Mouse (Mus musculus) T-cell, adult 66 days (primary cell): ENCODE data around the gene Nkx2-2. TPM values are rescaled to one million over a fixed set of nuclear protein-coding genes. Genes with fewer than 3 reads are reported as not detected.

Experiments used
- total RNA-seq, 2 experiments: library from RNA; stranded (reverse); gene quantifications; 3 replicates in 1 of 2; 4 replicates in 1 of 2; pipeline ENCODE4 v1.2.4; 2023

Gene Nkx2-2
- total RNA-seq: not detected

DNA sequence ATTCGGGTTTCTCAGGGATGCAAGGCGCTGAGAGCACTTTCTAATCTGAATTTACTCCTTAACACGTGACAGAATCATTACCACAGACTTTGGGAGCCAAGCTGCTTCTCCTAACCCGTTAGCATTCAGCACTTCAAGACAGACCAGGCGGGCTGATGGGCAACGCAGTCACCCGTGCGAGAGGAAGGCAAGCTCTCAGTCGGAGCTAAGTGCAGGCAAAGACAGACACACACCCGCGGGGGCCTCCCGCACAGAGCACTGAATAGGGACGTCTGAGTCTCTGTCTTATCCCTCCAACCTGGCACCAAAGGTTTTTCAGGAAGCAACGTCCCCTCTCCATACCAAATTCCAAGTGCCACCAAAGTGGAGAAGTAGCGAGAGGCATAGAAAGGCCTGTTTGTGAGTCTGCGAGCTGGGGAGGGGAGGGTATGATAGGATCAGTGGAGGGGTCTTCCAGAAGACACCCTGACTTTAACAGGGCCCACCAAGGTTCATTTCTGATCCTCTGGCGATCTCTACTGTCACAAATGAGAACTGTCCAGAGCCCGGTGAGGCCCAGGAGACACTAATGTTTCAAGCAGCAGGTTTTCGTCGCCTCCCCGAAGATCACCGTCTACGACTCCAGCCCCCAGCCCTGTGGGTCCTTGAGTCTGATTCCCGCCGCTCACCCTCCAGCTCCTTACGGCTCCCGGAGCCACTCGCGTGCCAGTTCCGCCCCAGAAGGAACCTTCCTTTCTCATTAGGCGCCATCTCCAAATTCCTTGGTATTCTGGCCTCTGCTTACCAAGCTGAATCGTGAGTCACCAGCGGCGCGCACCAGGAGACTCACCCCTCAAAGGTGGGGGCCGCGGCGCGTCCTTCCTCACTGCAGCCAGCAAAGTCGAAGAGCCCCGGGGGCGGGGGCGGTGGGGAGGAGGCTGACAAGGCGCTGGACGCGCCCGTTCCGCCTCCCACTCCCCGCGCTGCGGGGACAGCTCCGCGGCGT, at the start of gene Nkx2-2:
Nkx2-2 (minus strand) TSS at position 973 of the 985 bp plus-strand sequence.

Other genes with a start within 250 kb of the Nkx2-2 start
- gene Xrn2, start 181.2 kb downstream of the Nkx2-2 start, total RNA-seq: 100 to 1,000 TPM; 223 to 229 TPM
- not detected for gene Nkx2-4, start 108.8 kb downstream of the Nkx2-2 start, total RNA-seq
- gene Pax1, start 167.7 kb upstream of the Nkx2-2 start, total RNA-seq: not detected